Comparison of ENCODE assay signal across 9 mouse cellular contexts in the genomic region with DNA sequence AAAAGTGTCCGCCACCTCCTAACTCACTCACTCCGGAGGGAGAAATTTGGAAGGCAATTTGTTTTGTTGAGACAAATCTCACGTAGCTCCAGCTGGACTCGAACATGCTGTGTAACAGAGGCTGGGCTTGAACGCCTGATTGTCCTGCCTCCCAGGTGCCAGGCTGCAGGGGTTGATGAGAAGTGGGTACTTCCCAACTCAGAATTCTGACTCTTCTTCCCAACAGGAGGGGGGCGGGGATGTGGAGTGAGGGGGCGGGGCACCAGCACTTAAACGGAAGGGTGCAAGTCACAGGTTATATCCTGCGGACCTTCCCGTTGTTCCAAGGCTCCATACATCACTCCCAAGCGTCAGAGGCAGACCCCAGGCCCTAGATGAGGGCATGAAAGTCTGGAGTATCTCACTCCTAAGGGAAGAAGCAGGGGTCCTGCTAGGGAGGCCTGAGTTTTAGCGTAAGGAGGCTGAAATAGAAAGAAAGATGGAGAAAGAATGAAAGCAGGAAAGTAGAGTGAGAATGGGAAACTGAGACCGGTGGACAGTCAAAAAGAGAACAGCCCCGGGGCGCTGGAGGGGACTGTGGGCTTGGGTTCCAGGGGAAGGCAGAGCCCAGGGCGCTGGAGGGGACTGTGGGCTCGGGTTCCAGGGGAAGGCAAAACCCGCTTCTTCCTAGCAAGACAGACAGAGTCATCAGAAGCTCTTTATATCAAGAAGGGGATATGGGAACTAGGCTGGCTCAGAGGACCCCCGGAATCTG. TPM values are rescaled to one million over a fixed set of nuclear protein-coding genes. Genes with fewer than 3 reads are reported as not detected.
DNase-seq lines count a peak whose midpoint lies in the region; ATAC-seq and TF ChIP-seq lines count a peak whose summit lies in the region.
"Had no signal": no experiment of that assay in that cellular context is flagged by ENCODE, and none has a peak within 500 bp of the region (broad histone marks: within the 10 kb centered on the region; RNA-seq: fewer than 3 reads in every experiment).

No protein-coding gene starts in this region.

- DNase-seq in heart, postnatal 25 days (ENCODE audit: low spot score): no peak
- no peak for DNase-seq in ES-E14 (ENCODE audit: low read depth, low spot score)
- no peak for DNase-seq in c-Kit-positive CD71-positive TER-119-positive erythroid progenitor cells, embryonic 14.5 days (ENCODE audit: low spot score)
- no peak for DNase-seq in cerebellum, postnatal 10 days
- no peak for DNase-seq in kidney, postnatal 4 days

- H3K9me3 ChIP-seq in heart, embryonic 15.5 days (replicated peaks): no peaks in the 10 kb centered on the region
- no peaks in the 10 kb centered on the region for H3K9me3 ChIP-seq in ES-E14 (ENCODE audit: control insufficient read depth, insufficient read depth, low read depth, low read length)
- H3K9me3 ChIP-seq in forebrain, embryonic 16.5 days (ENCODE audit: control insufficient read depth, low read length): no peaks in the 10 kb centered on the region
- no peaks in the 10 kb centered on the region for H3K9me3 ChIP-seq in liver, embryonic 16.5 days (replicated peaks; ENCODE audit: control insufficient read depth, low read length)
- H3K9me3 ChIP-seq: G1E had no signal

- H3K27me3 ChIP-seq in heart, embryonic 15.5 days: peaks cover 40% of the 10 kb centered on the region
- H3K27me3 ChIP-seq in forebrain, embryonic 16.5 days (replicated peaks; ENCODE audit: control insufficient read depth, insufficient read depth, low read length): no peaks in the 10 kb centered on the region; the same call in 1 of the 2 replicates
- H3K27me3 ChIP-seq in liver, embryonic 16.5 days (ENCODE audit: control insufficient read depth, insufficient read depth, low read depth, low read length): peaks cover 6% of the 10 kb centered on the region

- no peak for ATAC-seq in heart, embryonic 15.5 days (replicated peaks; ENCODE audit: insufficient number of reproducible peaks, insufficient read depth, low FRiP score, low read depth)
- 0 out of 2 replicates have a peak, but pooled peaks have one; percentile 18 for ATAC-seq in forebrain, embryonic 16.5 days
- ATAC-seq in liver, embryonic 16.5 days (ENCODE audit: low read depth): no peak

- H3K36me3 ChIP-seq in heart, embryonic 15.5 days: no peaks in the 10 kb centered on the region
- H3K36me3 ChIP-seq in ES-E14 (ENCODE audit: control insufficient read depth, insufficient read depth, low read length, poor library complexity, severe bottlenecking): no peaks in the 10 kb centered on the region
- H3K36me3 ChIP-seq in forebrain, embryonic 16.5 days (ENCODE audit: control insufficient read depth, insufficient read depth): no peaks in the 10 kb centered on the region
- H3K36me3 ChIP-seq in liver, embryonic 16.5 days (ENCODE audit: control insufficient read depth, insufficient read depth): no peaks in the 10 kb centered on the region
- H3K36me3 ChIP-seq: G1E had no signal

- peak overlapping the region; percentile 60 for H3K4me3 ChIP-seq in heart, embryonic 15.5 days
- H3K4me3 ChIP-seq in ES-E14 (ENCODE audit: insufficient read depth in 1 of 2, low read depth in 1 of 2, low read length in 2 of 2, poor library complexity in 1 of 2, severe bottlenecking in 1 of 2): peak overlapping the region; percentile 68 to 70
- peak overlapping the region; percentile 45 for H3K4me3 ChIP-seq in forebrain, embryonic 16.5 days (replicated peaks; ENCODE audit: low read length)
- peak overlapping the region; percentile 55 for H3K4me3 ChIP-seq in liver, embryonic 16.5 days (ENCODE audit: low read depth, low read length)

- no peak overlapping the region for H3K27ac ChIP-seq in heart, embryonic 15.5 days
- H3K27ac ChIP-seq in ES-E14 (ENCODE audit: insufficient read depth, low read depth, low read length, poor library complexity, severe bottlenecking): no peak overlapping the region
- H3K27ac ChIP-seq in forebrain, embryonic 16.5 days (ENCODE audit: low read length): no peak overlapping the region
- no peak overlapping the region for H3K27ac ChIP-seq in liver, embryonic 16.5 days (ENCODE audit: low read length)

- in situ Hi-C loops in ES-E14 (cut with MboI; ENCODE audit: low sequenced_read_pairs in 2 of 2, unreplicated experiment in 2 of 2): no loop called here

- H3K9ac ChIP-seq in heart, embryonic 15.5 days: peak overlapping the region; percentile 58
- no peak overlapping the region for H3K9ac ChIP-seq in ES-E14 (ENCODE audit: insufficient read depth, low read depth, low read length, poor library complexity, severe bottlenecking)
- H3K9ac ChIP-seq in forebrain, embryonic 16.5 days (replicated peaks; ENCODE audit: low read depth, low read length): peak overlapping the region; percentile 56
- H3K9ac ChIP-seq in liver, embryonic 16.5 days (ENCODE audit: low read depth, low read length): no peak overlapping the region

- 20% methylated on average over 19 of the region's 19 CpGs for WGBS in heart, embryonic 15.5 days
- WGBS in forebrain, embryonic 16.5 days: 19% methylated on average over 19 of the region's 19 CpGs
- WGBS in liver, embryonic 16.5 days (ENCODE audit: insufficient replicate concordance): 25% methylated on average over 19 of the region's 19 CpGs

- intact Hi-C loops in heart, postnatal 25 days (cut with DNase I): no loop called here

- H3K4me2 ChIP-seq in heart, embryonic 15.5 days: peak overlapping the region; percentile 92
- peak overlapping the region; percentile 77 for H3K4me2 ChIP-seq in forebrain, embryonic 16.5 days (ENCODE audit: low read length)
- peak overlapping the region; percentile 62 for H3K4me2 ChIP-seq in liver, embryonic 16.5 days (ENCODE audit: low read depth, low read length)

- H3K4me1 ChIP-seq in heart, embryonic 15.5 days (replicated peaks): peaks cover 16% of the 10 kb centered on the region
- H3K4me1 ChIP-seq in ES-E14 (ENCODE audit: control insufficient read depth in 2 of 2, insufficient read depth in 2 of 2, low read length in 2 of 2, poor library complexity in 1 of 2): peaks cover 6 to 27% of the 10 kb centered on the region in 2 experiments
- peaks cover 8% of the 10 kb centered on the region; the same call in 1 of the 2 replicates for H3K4me1 ChIP-seq in forebrain, embryonic 16.5 days (replicated peaks; ENCODE audit: control insufficient read depth, insufficient read depth, low read length)
- H3K4me1 ChIP-seq in liver, embryonic 16.5 days (ENCODE audit: control insufficient read depth, low read depth, low read length): peaks cover 3% of the 10 kb centered on the region; the same call in 1 of the 2 replicates

TF ChIP-seq in ES-E14, 5 proteins besides CTCF, POLR2A, EP300 and RAD21:
- no peak for TF ChIP-seq CHD2 (IDR thresholded peaks at IDR 0.05; ENCODE audit: low read depth, low read length)
- no peak for TF ChIP-seq ZC3H11A (IDR thresholded peaks at IDR 0.05; ENCODE audit: borderline replicate concordance, low read depth, low read length)
- no peak for TF ChIP-seq HCFC1 (IDR thresholded peaks at IDR 0.05; ENCODE audit: borderline replicate concordance, insufficient read depth, low read length)
- TF ChIP-seq MAFK (IDR thresholded peaks at IDR 0.05; ENCODE audit: insufficient read depth, low read depth, low read length): no peak
- no peak for TF ChIP-seq ZNF384 (IDR thresholded peaks at IDR 0.05; ENCODE audit: low read depth, low read length)

RNA-seq across cellular contexts. Expression of a gene that starts 12.5 kb away (rescaled TPM):
- 0.05 and 0.36 TPM in 2 replicates for polyA plus RNA-seq in heart, embryonic 15.5 days (2015; fragmentation: Nextera tagmentation; extraction: Ambion mirVana)
- not detected for total RNA-seq in heart, postnatal 25 days (2021)
- total RNA-seq in ES-E14 (2012; rRNA removed): 0.27 and 0.32 TPM in 2 replicates
- polyA plus RNA-seq in forebrain, embryonic 16.5 days (2015; fragmentation: Nextera tagmentation; extraction: Ambion mirVana): 0.35 and 0.38 TPM in 2 replicates
- 0.15 and 0.18 TPM in 2 replicates for polyA plus RNA-seq in liver, embryonic 16.5 days (2015; fragmentation: Nextera tagmentation; extraction: Ambion mirVana)
- total RNA-seq: G1E had no signal
- polyA plus RNA-seq: G1E had no signal

RNA-seq across cellular contexts. Expression of a gene that starts 23.6 kb away (rescaled TPM):
- 4.7 and 6.5 TPM in 2 replicates for polyA plus RNA-seq in heart, embryonic 15.5 days (2015; fragmentation: Nextera tagmentation; extraction: Ambion mirVana)
- 10 to 100 TPM; 13.3 to 16.7 TPM for total RNA-seq in heart, postnatal 25 days (2021)
- total RNA-seq in ES-E14 (2012; rRNA removed): 3.5 and 4.5 TPM in 2 replicates
- 5.7 and 6.0 TPM in 2 replicates for polyA plus RNA-seq in forebrain, embryonic 16.5 days (2015; fragmentation: Nextera tagmentation; extraction: Ambion mirVana)
- polyA plus RNA-seq in liver, embryonic 16.5 days (2015; fragmentation: Nextera tagmentation; extraction: Ambion mirVana): 0.84 and 1.1 TPM in 2 replicates

Comparison
In these comparisons a context has a peak if more than half of its experiments do, and no peak if none do; other contexts are left out.
1. H3K9ac ChIP-seq: peak in heart, embryonic 15.5 days (single experiment) and forebrain, embryonic 16.5 days (single experiment); none in ES-E14 (single experiment) and liver, embryonic 16.5 days (single experiment).
2. Peak in every context shown above with its lines, with median percentiles within 50 percentile points of each other: H3K4me2 ChIP-seq and H3K4me3 ChIP-seq.